Mouse (Mus musculus) liver, adult 2 months (tissue): ENCODE data around the gene L1td1.

Experiments used
- CTCF ChIP-seq: fragments of 200-500 bp; IDR thresholded peaks from 2 replicates; pipeline ENCODE4 v1.5.1; 2011; ENCODE audit warnings: low read depth, low read length, control low read depth
- POLR2A ChIP-seq: fragments of 200-500 bp; IDR thresholded peaks from 2 replicates; pipeline ENCODE4 v1.6.1; 2011; ENCODE audit warnings: low read length, control low read depth; ENCODE audit not compliant: insufficient read depth; ENCODE audit errors: extremely low read depth

DNA sequence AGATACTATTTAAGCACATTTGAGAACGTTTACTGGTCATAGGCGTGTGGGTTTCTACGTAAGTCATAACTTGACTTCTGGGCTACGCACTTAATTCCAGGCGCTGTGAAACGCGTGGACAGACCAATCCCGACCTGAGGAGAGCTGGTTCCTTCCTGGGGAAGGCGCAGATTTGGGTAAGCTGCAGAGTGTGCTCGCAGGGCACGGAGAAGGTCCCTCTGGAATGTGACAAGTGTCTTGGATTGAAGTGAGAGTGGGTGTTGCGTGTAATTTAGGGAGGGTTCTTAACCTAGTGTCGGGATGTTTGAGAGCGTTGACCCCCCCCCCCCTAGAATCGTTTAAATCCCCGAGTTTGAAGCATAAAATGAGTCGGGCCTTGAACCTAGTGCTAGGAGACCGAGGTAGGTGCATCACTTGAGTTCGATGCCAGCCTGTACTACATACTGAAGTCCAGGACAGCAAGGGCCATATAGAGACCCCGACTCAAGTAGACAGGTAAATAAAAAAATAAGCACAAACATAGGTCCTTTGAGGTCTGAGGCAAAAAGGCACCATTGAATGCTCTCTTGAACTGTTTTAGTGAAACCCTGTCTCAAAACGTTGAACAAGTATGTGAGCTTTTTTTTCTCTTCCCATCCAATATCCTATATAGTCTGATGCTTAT is 893 bp downstream of the L1td1 start:
- TF ChIP-seq CTCF (no peak), POLR2A (no peak)
